Mouse (Mus musculus) liver, embryonic 16.5 days (tissue): ENCODE measurements around the gene Efcab3. TPM values are rescaled to one million over a fixed set of nuclear protein-coding genes. Genes with fewer than 3 reads are reported as not detected.

Experiments
- ATAC-seq: fragments of 200-750 bp; cut with Nextera tagmentation; 2 replicates; pipeline ENCODE4 v1.8.0; 2017; ENCODE audit warnings: low read depth, mild to moderate bottlenecking, moderate number of reproducible peaks, moderate library complexity
- H3K27ac ChIP-seq: fragments of 300-500 bp; sonication (generic); 2 replicates; pipeline ENCODE4 v1.5.1; 2014; ENCODE audit warnings: mild to moderate bottlenecking, low read length
- H3K27me3 ChIP-seq: fragments of 300-500 bp; sonication (generic); 2 replicates; pipeline ENCODE4 v1.6.1; 2014; ENCODE audit warnings: low read depth, low read length, mixed read lengths; ENCODE audit not compliant: control insufficient read depth, insufficient read depth
- H3K36me3 ChIP-seq: fragments of 300-500 bp; sonication (generic); 2 replicates; pipeline ENCODE4 v1.6.1; 2014; ENCODE audit warnings: mild to moderate bottlenecking; ENCODE audit not compliant: control insufficient read depth, insufficient read depth
- H3K4me1 ChIP-seq: fragments of 300-500 bp; sonication (generic); 2 replicates; pipeline ENCODE4 v1.6.1; 2014; ENCODE audit warnings: low read depth, low read length, mixed read lengths; ENCODE audit not compliant: control insufficient read depth
- H3K4me2 ChIP-seq: fragments of 300-500 bp; sonication (generic); 2 replicates; pipeline ENCODE4 v1.6.1; 2014; ENCODE audit warnings: low read depth, low read length, mixed read lengths
- H3K4me3 ChIP-seq: fragments of 300-500 bp; sonication (generic); 2 replicates; pipeline ENCODE4 v1.5.1; 2014; ENCODE audit warnings: low read depth, mild to moderate bottlenecking, low read length
- H3K9ac ChIP-seq: fragments of 300-500 bp; sonication (generic); 2 replicates; pipeline ENCODE4 v1.6.1; 2014; ENCODE audit warnings: low read depth, low read length
- H3K9me3 ChIP-seq: fragments of 300-500 bp; sonication (generic); replicated peaks from 2 replicates; pipeline ENCODE4 v1.6.1; 2016; ENCODE audit warnings: low read length; ENCODE audit not compliant: control insufficient read depth
- WGBS: fragments of 180-500 bp; shearing (Covaris S2); extraction: QIAGEN DNeasy Blood & Tissue Kit; methylation state at CpG from one replicate; pipeline ENCODE4 v1.1.7; 2014; ENCODE audit not compliant: insufficient replicate concordance; 5-methylcytosine and 5-hydroxymethylcytosine counted together
- polyA plus RNA-seq: library from polyadenylated mRNA; unstranded; fragments of >200 nt; fragmentation: Nextera tagmentation; extraction: Ambion mirVana; gene quantifications from 2 replicates; pipeline ENCODE4 v1.2.1, GENCODE M21; 2015

The Efcab3 gene
- polyA plus RNA-seq, 1 experiment from 2014 or later: 0.13 TPM

- H3K9me3 ChIP-seq: peaks cover 4% of the 10 kb centered on the region
- 78% methylated on average over 69 of the region's 69 CpGs for WGBS
Observed at GRCm38 (mm10) chr11:105164516-105165510, 101.4 kb downstream of the Efcab3 start.

GRCm38 (mm10) chr11:105166780-105167179 is 103.4 kb downstream of the Efcab3 start:
- WGBS: 78% methylated on average over 10 of the region's 10 CpGs

More at GRCm38 (mm10) chr11:105164516-105165510, 101.4 kb downstream of the Efcab3 start:
- Histone ChIP-seq H3K4me1 (no peaks in the 10 kb centered on the region; the same call in 1 of the 2 replicates), H3K4me2 (no peak overlapping the region), H3K4me3 (no peak overlapping the region), H3K27ac (no peak overlapping the region), H3K27me3 (no peaks in the 10 kb centered on the region), H3K9ac (no peak overlapping the region), H3K36me3 (no peaks in the 10 kb centered on the region)
- ATAC-seq: no peak

More at GRCm38 (mm10) chr11:105166780-105167179, 103.4 kb downstream of the Efcab3 start:
- Histone ChIP-seq H3K9ac (no peak overlapping the region), H3K36me3 (no peaks in the 10 kb centered on the region), H3K4me3 (no peak overlapping the region), H3K4me2 (no peak overlapping the region), H3K27ac (no peak overlapping the region), H3K27me3 (no peaks in the 10 kb centered on the region), H3K4me1 (peaks cover 5% of the 10 kb centered on the region), H3K9me3 (peaks cover 4% of the 10 kb centered on the region)
- ATAC-seq: no peak

Other genes starting within 250 kb of the Efcab3 start
- 13.8 and 15.1 TPM in 2 replicates for gene Mettl2, start 62.8 kb downstream of the Efcab3 start, polyA plus RNA-seq
- not detected in 2 replicates for gene Gm10842, start 83.3 kb downstream of the Efcab3 start, polyA plus RNA-seq
- 5.5 and 6.6 TPM in 2 replicates for gene Tlk2, start 115.2 kb downstream of the Efcab3 start, polyA plus RNA-seq
- 0.57 and 0.63 TPM in 2 replicates for gene Mrc2, start 229.1 kb downstream of the Efcab3 start, polyA plus RNA-seq